Mouse (Mus musculus) left cerebral cortex, adult 8-10 months (tissue): ENCODE measurements around the gene Slc4a4. TPM values are rescaled to one million over a fixed set of nuclear protein-coding genes. Genes with fewer than 3 reads are reported as not detected.

Source experiments
- DNase-seq, 2 experiments: peaks; one replicate each; pipeline ENCODE4 v3.0.0; 2022; ENCODE audit warnings: low spot score in 2 of 2
- total RNA-seq, 4 experiments: library from RNA; stranded (reverse); gene quantifications; 2 replicates each; pipeline ENCODE4 v1.2.4; 2022

The Slc4a4 gene
- total RNA-seq, 4 experiments from 2014 or later = 144 to 154 (median 151) TPM

- DNase-seq = no peak
These were observed 259.7 kb downstream of the Slc4a4 start for GRCm38 (mm10) chr5:89146276-89146675.

- no peak for DNase-seq
These were observed 260.7 kb downstream of the Slc4a4 start for GRCm38 (mm10) chr5:89147282-89147790.

GRCm38 (mm10) chr5:89149436-89150040 lies 262.9 kb downstream of the Slc4a4 start:
- no peak for DNase-seq

DNA sequence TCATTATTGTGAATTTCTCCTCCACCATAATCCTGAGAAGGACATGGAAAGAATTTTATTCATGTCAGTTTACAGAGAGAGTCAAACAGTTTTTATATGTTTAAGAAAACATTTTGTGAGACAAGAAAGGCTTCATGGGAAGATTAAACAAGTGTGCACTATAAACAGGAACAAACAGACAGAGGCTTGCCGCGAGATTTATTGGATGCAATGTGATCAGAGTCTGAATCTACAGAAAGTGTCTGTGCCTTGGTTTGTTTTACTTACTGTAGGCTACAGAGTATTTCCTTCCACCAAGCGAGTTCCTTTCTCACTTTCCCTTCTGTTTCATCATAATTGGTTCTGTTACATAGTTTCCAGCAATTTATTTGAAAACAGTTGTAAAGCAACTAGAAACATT lies 264.5 kb downstream of the Slc4a4 start:
- DNase-seq = no peak

DNA sequence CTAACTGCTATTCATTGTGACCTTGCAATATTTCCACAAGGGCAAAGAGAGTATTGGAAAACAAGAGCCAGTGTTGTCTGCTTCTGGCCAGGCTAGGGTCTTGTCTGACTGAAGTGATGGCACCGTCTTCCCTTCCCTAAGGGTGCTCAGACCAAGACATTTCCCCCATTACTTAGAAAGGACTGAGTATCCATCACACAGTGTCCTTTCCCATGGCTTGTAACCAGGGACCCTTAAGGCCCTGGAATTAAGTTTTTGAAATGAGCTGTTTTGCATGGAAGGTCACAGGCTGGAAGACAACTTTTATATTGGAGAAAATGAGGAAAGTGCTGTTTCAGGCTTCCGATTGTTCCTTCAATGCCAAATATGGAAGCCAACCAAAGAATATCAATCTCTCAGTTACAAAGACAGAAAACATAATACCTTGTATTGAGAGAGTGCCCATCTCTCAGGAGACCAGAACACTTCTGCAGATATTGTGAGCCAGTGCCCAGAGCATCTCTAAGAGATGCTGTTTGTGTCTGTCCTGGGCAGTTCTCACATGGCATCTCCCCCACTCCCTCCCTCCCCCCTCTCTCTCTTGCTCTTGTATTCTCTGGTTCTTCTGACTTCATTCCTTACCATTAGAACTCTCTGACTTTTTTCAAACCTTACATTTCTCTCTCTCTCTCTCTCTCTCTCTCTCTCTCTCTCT lies 284.6 kb downstream of the Slc4a4 start:
- DNase-seq = no peak

DNA sequence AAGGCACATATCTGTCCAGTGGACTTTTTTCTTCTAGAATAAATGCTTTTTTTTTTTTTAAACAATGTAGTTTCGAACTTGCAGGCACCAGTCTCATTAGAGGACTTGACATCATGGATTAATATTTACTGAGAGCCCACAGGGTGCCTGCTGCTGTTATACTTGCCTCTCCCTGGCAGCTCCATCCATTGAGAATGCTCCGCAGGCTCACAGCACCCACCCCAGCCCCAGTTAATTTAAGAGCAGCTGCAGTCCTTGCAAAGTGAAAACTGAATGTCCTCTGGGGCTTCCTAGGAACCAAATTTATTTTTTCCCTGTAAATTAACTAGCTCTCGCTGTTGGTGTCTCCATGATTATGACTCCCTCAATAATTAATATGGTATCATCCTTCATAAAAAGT lies 303.4 kb downstream of the Slc4a4 start:
- no peak for DNase-seq

DNA sequence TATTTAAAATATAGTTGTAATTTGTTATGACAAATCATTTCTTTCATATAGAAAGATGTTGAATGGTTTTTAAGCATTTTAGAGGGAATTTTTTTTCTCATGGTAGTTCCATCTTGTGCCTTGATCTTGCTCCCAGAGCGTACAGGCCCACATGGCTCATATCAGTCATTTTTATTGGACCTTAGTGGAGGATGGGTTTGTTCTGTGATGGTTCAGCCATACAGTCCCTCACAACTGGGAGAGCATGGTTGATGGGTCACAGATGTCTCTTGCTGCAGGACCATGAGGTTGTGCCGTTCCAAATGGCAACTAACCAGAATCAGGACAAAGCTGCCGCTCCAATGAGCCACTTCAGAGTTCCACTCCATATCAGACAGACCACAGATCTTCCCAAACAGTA lies 308.0 kb downstream of the Slc4a4 start:
- no peak for DNase-seq

GRCm38 (mm10) chr5:89198501-89198900 lies 311.9 kb downstream of the Slc4a4 start:
- no peak for DNase-seq

DNA sequence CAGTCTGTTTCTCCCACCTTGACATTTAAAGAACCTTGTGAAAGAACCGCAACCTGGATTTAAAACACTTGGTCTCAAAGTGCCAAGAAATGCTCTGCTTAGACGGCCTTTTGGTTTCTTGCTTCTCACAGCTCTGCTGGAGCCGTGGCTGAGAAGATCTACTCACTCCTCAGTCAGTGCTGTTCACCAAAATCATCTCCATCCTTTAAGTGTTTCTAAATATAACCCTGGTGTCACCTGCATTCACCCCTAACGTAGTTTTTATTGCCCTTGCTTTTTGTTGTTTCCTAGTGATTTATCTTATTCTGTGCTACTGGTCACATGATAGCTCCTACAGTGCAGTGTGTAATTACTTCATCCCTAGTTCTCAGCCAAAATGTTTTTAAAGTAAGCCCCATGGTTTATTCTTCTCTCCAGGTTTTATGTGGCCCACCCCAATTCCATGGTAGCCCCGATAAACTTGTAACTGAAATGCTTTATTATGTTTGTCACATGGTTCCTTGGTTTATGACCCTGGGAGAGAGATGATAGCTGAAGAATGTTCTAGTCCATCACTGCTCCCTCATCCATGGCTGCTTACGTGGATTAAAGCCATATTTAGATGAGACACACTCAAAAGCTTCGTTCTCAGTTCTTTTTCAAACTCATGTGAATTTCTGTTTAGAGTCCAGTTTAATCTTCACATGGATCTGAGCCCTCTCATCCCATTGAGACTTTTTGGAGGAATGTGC lies 323.5 kb downstream of the Slc4a4 start:
- no peak for DNase-seq

DNA sequence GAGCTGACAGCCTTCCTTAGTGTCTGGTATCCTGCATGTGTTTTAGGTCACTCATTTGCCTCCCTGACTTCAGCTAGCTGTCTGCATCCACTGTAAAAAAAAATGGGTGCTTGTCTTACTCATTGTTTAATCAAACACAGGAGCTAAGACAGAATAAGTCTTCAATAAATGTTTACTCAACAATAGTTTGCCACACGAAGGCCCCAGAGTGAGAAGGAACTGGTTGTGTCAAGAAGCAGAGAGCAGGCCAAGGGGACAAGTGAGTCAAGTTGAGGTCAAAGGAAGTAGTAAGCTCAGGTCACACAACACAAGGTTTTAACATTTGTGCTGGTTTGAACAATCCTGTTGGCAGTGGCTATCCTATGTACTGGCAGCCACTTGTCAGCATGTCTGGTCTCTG lies 324.4 kb downstream of the Slc4a4 start:
- no peak for DNase-seq

DNA sequence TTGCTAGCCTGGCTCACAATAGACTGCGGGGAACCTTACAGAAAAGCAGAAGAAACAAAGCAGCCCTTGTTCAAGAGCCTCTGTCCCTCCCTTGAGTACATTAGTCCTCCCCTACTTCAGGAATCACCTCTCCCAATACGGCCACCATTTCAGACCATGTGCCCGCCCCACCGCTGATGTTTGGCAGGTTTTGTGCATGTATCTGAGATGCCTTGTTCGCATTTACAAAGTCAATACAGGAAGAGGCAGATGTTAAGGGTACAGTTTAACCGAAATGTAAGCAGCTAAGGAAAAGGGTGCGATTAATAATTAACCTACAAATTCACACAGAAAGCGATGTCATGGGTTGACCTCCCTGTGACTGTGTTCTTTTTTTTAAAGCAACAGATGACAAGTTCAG lies 331.6 kb downstream of the Slc4a4 start:
- DNase-seq = no peak

DNA sequence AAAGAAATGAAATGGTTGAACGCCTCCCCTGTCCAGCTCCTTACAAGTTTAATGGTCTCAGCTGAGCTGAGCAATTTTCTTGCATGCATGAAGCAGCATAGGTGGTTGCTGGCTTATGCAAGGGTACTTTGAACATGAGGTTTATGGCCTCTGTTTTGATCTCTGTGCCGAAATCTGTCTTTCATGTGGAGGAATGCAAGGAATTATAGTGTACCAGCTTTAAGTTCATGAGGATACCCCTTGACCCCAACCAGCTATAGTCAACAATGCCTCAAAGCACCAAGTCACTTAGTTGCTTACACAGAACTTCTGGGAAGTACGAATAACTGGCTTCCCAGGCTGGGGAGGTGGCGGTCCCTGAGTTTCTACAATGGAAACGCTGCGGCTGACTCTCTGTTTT lies 332.1 kb downstream of the Slc4a4 start:
- DNase-seq = no peak

- DNase-seq = no peak
These were observed 335.0 kb downstream of the Slc4a4 start for GRCm38 (mm10) chr5:89221658-89222057.

- no peak for DNase-seq
These were observed 336.6 kb downstream of the Slc4a4 start for GRCm38 (mm10) chr5:89223061-89223740.

GRCm38 (mm10) chr5:89223744-89224368 lies 337.2 kb downstream of the Slc4a4 start:
- DNase-seq = peak in 1 of 2 experiments; percentile 22

- DNase-seq = no peak
These were observed 341.3 kb downstream of the Slc4a4 start for GRCm38 (mm10) chr5:89227948-89228347.

DNA sequence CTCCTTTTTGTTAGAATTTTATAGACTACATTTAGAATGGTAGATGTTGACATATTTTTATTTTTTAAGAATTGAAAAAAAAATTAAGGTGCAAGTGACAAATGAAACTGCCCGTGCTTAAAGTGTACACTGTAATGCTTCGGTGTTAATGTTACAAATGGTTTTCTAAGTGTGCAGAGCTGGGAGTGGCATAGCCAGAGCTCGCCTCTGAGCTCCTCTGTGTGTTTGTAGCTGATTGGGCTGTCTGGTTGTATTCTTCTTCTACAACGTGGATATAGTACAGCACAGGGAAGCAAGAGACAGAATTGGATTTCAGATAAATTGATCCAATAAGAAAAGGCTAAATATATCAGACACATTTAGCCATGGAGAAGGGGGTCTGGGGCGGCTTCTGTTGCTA lies 343.0 kb downstream of the Slc4a4 start:
- DNase-seq = no peak

DNA sequence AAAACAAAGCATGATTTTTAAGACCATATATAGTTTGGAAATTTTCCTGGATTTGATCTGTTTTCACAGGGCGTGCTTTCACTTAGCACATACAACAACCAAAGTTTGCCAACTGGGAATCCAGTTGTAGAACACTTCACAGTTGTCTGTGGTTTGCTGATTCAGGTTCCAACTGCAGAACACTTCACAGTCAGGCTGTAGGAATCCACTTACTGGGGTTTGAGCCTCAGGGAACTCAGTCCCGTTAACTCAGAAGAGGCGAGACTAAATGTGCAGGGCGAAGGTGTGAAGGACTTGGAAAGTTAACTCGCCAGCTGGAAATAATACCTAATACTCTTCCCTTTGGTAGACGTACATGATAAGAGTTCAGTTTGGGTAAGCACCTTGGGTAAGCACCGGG lies 345.7 kb downstream of the Slc4a4 start:
- no peak for DNase-seq

DNA sequence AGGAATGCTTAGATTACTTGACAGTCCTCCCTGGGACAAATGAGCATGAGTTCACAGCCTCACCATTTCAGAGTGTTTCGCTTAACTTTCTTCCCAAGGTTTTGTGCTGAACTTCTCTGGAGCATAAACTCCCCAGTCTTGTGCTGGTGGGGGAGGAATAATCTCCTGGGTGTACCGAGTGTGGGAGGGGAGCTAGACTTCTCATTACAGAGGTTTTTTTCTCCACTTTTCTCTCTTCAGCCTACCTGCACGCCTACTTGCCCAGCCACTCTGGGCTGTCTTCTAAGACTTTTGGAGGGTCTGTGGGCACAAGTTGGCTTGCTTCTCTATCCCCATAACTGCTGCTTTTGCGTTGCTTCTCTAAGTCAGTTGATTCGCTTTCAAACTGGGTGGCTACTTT lies 365.2 kb downstream of the Slc4a4 start:
- DNase-seq = peak in 1 of 2 experiments; percentile 14

- DNase-seq = no peak
These were observed 373.3 kb downstream of the Slc4a4 start for GRCm38 (mm10) chr5:89259804-89260492.

- no peak for DNase-seq
These were observed 390.4 kb downstream of the Slc4a4 start for GRCm38 (mm10) chr5:89277049-89277448.
